Mouse (Mus musculus): Measurements from ENCODE around the gene Tmem121b. TPM values are rescaled to one million over a fixed set of nuclear protein-coding genes. Genes with fewer than 3 reads are reported as not detected.

The Tmem121b gene
- total RNA-seq, 1 experiment = 0.09 TPM

GRCm38 (mm10) chr6:120508645-120509044 is 15.0 kb upstream of the Tmem121b start:
- no peak for TF ChIP-seq ZNF384 (IDR thresholded peaks at IDR 0.05; ENCODE audit: low read depth, low read length)
- no peak for TF ChIP-seq MAFK (IDR thresholded peaks at IDR 0.05; ENCODE audit: insufficient read depth, low read depth, low read length)
- TF ChIP-seq CHD2 (IDR thresholded peaks at IDR 0.05; ENCODE audit: low read depth, low read length) = no peak
- TF ChIP-seq HCFC1 (IDR thresholded peaks at IDR 0.05; ENCODE audit: borderline replicate concordance, insufficient read depth, low read length) = no peak
- TF ChIP-seq ZC3H11A (IDR thresholded peaks at IDR 0.05; ENCODE audit: borderline replicate concordance, low read depth, low read length) = no peak
- no peak for DNase-seq (ENCODE audit: low read depth, low spot score)
- H3K9me3 ChIP-seq (ENCODE audit: control insufficient read depth, insufficient read depth, low read depth, low read length) = no peaks in the 10 kb centered on the region
- H3K9ac ChIP-seq (ENCODE audit: insufficient read depth, low read depth, low read length, poor library complexity, severe bottlenecking) = no peak overlapping the region
- peaks cover 3 to 24% of the 10 kb centered on the region in 2 experiments for H3K4me1 ChIP-seq (ENCODE audit: control insufficient read depth in 2 of 2, insufficient read depth in 2 of 2, low read length in 2 of 2, poor library complexity in 1 of 2)
- no peak overlapping the region for H3K4me3 ChIP-seq (ENCODE audit: insufficient read depth in 1 of 2, low read depth in 1 of 2, low read length in 2 of 2, poor library complexity in 1 of 2, severe bottlenecking in 1 of 2)
- in situ Hi-C loops (cut with MboI; ENCODE audit: low sequenced_read_pairs in 2 of 2, unreplicated experiment in 2 of 2) = no loop called here
- peaks cover 9% of the 10 kb centered on the region; the same call in 1 of the 2 replicates for H3K36me3 ChIP-seq (ENCODE audit: control insufficient read depth, insufficient read depth, low read length, poor library complexity, severe bottlenecking)
- no peak overlapping the region for H3K27ac ChIP-seq (ENCODE audit: insufficient read depth, low read depth, low read length, poor library complexity, severe bottlenecking)

DNA sequence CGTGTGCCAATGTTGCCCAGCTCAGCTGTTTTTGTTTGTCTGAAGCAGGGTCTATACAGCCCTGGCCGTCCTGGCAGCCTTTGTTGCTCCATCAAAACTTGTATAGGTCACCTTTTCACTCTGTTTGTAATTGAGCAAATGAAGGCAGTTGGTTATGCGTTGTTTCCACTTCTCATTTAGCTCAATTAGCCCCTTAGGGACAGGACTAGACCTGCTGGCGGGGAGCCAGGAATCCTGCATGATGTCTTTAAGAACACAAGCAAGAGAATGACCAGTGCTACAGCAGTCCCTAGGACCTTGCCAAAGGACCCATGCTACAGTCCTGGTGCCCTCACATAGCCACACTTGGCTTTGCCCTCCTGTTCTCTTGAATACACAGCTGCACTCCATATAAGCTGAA is 11.9 kb upstream of the Tmem121b start:
- H3K36me3 ChIP-seq (ENCODE audit: control insufficient read depth, insufficient read depth, low read length, poor library complexity, severe bottlenecking) = peaks cover 9% of the 10 kb centered on the region; the same call in 1 of the 2 replicates
- no peak for DNase-seq (ENCODE audit: low read depth, low spot score)
- H3K27ac ChIP-seq (ENCODE audit: insufficient read depth, low read depth, low read length, poor library complexity, severe bottlenecking) = no peak overlapping the region

GRCm38 (mm10) chr6:120504051-120504450 is 10.4 kb upstream of the Tmem121b start:
- no peaks in the 10 kb centered on the region for H3K9me3 ChIP-seq (ENCODE audit: control insufficient read depth, insufficient read depth, low read depth, low read length)
- H3K4me3 ChIP-seq (ENCODE audit: insufficient read depth in 1 of 2, low read depth in 1 of 2, low read length in 2 of 2, poor library complexity in 1 of 2, severe bottlenecking in 1 of 2) = no peak overlapping the region
- 0 out of 4 replicates have a peak, but pooled peaks cover 0 to 3% of the 10 kb centered on the region in 2 experiments for H3K4me1 ChIP-seq (ENCODE audit: control insufficient read depth in 2 of 2, insufficient read depth in 2 of 2, low read length in 2 of 2, poor library complexity in 1 of 2)
- no peak overlapping the region for H3K9ac ChIP-seq (ENCODE audit: insufficient read depth, low read depth, low read length, poor library complexity, severe bottlenecking)
- H3K27ac ChIP-seq (ENCODE audit: insufficient read depth, low read depth, low read length, poor library complexity, severe bottlenecking) = no peak overlapping the region
- no peak for DNase-seq (ENCODE audit: low read depth, low spot score)
- H3K36me3 ChIP-seq (ENCODE audit: control insufficient read depth, insufficient read depth, low read length, poor library complexity, severe bottlenecking) = no peaks in the 10 kb centered on the region
- in situ Hi-C loops (cut with MboI; ENCODE audit: low sequenced_read_pairs in 2 of 2, unreplicated experiment in 2 of 2) = no loop called here
- TF ChIP-seq HCFC1 (IDR thresholded peaks at IDR 0.05; ENCODE audit: borderline replicate concordance, insufficient read depth, low read length) (no peak), ZNF384 (IDR thresholded peaks at IDR 0.05; ENCODE audit: low read depth, low read length) (no peak)

More for the DNA sequence above, 11.9 kb upstream of the Tmem121b start:
- H3K9me3 ChIP-seq (ENCODE audit: control insufficient read depth, insufficient read depth, low read depth, low read length) = no peaks in the 10 kb centered on the region
- peaks cover 3 to 14% of the 10 kb centered on the region in 2 experiments; a peak in 2 of 4 replicates for H3K4me1 ChIP-seq (ENCODE audit: control insufficient read depth in 2 of 2, insufficient read depth in 2 of 2, low read length in 2 of 2, poor library complexity in 1 of 2)
- H3K4me3 ChIP-seq (ENCODE audit: insufficient read depth in 1 of 2, low read depth in 1 of 2, low read length in 2 of 2, poor library complexity in 1 of 2, severe bottlenecking in 1 of 2) = no peak overlapping the region
- no peak overlapping the region for H3K9ac ChIP-seq (ENCODE audit: insufficient read depth, low read depth, low read length, poor library complexity, severe bottlenecking)
- in situ Hi-C loops (cut with MboI; ENCODE audit: low sequenced_read_pairs in 2 of 2, unreplicated experiment in 2 of 2) = no loop called here
- no peak for TF ChIP-seq HCFC1 (IDR thresholded peaks at IDR 0.05; ENCODE audit: borderline replicate concordance, insufficient read depth, low read length)
- no peak for TF ChIP-seq CHD2 (IDR thresholded peaks at IDR 0.05; ENCODE audit: low read depth, low read length)
- no peak for TF ChIP-seq MAFK (IDR thresholded peaks at IDR 0.05; ENCODE audit: insufficient read depth, low read depth, low read length)
- TF ChIP-seq ZNF384 (IDR thresholded peaks at IDR 0.05; ENCODE audit: low read depth, low read length) = no peak
- no peak for TF ChIP-seq ZC3H11A (IDR thresholded peaks at IDR 0.05; ENCODE audit: borderline replicate concordance, low read depth, low read length)

- in situ Hi-C loops (cut with MboI; ENCODE audit: low sequenced_read_pairs in 2 of 2, unreplicated experiment in 2 of 2) = no loop called here
- Histone ChIP-seq H3K4me1 (ENCODE audit: control insufficient read depth in 2 of 2, insufficient read depth in 2 of 2, low read length in 2 of 2, poor library complexity in 1 of 2) (peaks cover 0 to 9% of the 10 kb centered on the region in 2 experiments; a peak in 2 of 4 replicates), H3K9me3 (ENCODE audit: control insufficient read depth, insufficient read depth, low read depth, low read length) (no peaks in the 10 kb centered on the region), H3K36me3 (ENCODE audit: control insufficient read depth, insufficient read depth, low read length, poor library complexity, severe bottlenecking) (no peaks in the 10 kb centered on the region), H3K27ac (ENCODE audit: insufficient read depth, low read depth, low read length, poor library complexity, severe bottlenecking) (no peak overlapping the region), H3K9ac (ENCODE audit: insufficient read depth, low read depth, low read length, poor library complexity, severe bottlenecking) (no peak overlapping the region), H3K4me3 (ENCODE audit: insufficient read depth in 1 of 2, low read depth in 1 of 2, low read length in 2 of 2, poor library complexity in 1 of 2, severe bottlenecking in 1 of 2) (no peak overlapping the region)
- no peak for TF ChIP-seq MAFK (IDR thresholded peaks at IDR 0.05; ENCODE audit: insufficient read depth, low read depth, low read length)
- TF ChIP-seq ZNF384 (IDR thresholded peaks at IDR 0.05; ENCODE audit: low read depth, low read length) = no peak
- no peak for TF ChIP-seq HCFC1 (IDR thresholded peaks at IDR 0.05; ENCODE audit: borderline replicate concordance, insufficient read depth, low read length)
- no peak for TF ChIP-seq CHD2 (IDR thresholded peaks at IDR 0.05; ENCODE audit: low read depth, low read length)
- TF ChIP-seq ZC3H11A (IDR thresholded peaks at IDR 0.05; ENCODE audit: borderline replicate concordance, low read depth, low read length) = no peak
- DNase-seq (ENCODE audit: low read depth, low spot score) = no peak
Observed at GRCm38 (mm10) chr6:120496544-120496943, 2.9 kb upstream of the Tmem121b start.

Measured in ES-E14 (cell line).